Mouse (Mus musculus) Patski (cell line): ENCODE measurements at regions not wholly inside any gene's neighbourhood (a gene's known extent, or its start where the extent isn't known, plus 50 kb on each side); places are given as distances from the start of the nearest gene placed in this dataset.
A peak's percentile ranks its signal among the peaks of the same experiment; 100 is the strongest.
"Not testable (repeated sequence)": the region's sequence is repeated elsewhere in the genome, so short reads cannot be mapped to it uniquely, and the experiment has no call there.

Source experiments
- ATAC-seq: fragments of 100-300 bp; one replicate; pipeline ENCODE4 v1.8.0; 2021
- CTCF ChIA-PET: fragments of 350-600 bp; sonication (Branson Sonifier 250); formaldehyde crosslinking; loops from one replicate; lab custom pipeline; 2022; ENCODE audit warnings: inconsistent platforms; lab: Charles Lee
- POLR2A ChIA-PET: fragments of 350-600 bp; sonication (Branson Sonifier 250); formaldehyde crosslinking; loops from one replicate; lab custom pipeline; 2022; ENCODE audit warnings: antibody characterized with exemption, inconsistent platforms; lab: Charles Lee
- DNase-seq: peaks from one replicate; pipeline ENCODE4 v3.0.0-alpha.2; 2011; ENCODE audit warnings: low read depth, low spot score
- H3K27me3 ChIP-seq: fragments of 371-371 bp; one replicate; pipeline ENCODE4 v1.5.1; 2021
- CTCF ChIP-seq: fragments of 100-300 bp; IDR thresholded peaks from one replicate; pipeline ENCODE4 v1.5.1; 2021
- in situ Hi-C: fragments of 300-500 bp; cut with MboI; formaldehyde crosslinking; loops from 3 replicates; pipeline ENCODE4 v1.11.1; 2018; ENCODE audit warnings: low pct_unique_long_range_greater_than_20kb, mixed read lengths

DNA sequence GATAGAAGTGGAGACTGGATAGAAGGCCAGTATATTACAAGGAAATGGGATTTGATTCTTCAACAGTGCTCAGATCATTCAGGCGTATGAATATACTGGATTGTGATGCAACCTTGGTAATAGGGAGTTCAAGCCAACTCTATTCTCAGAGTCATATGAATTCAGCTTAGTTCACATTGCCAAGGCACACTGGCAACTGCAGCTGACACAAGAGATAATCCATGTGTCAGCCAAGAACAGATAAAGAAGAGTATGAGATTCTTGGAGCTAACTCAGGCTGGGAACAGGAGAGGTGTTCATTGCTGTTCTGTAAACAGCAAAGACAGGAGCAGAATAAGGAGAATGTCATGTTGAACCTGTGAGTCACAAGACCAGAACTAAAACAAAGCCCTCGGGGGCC, 163.3 kb upstream of the Akr1e1 start:
- ATAC-seq = no peak
- H3K27me3 ChIP-seq = no peaks in the 10 kb centered on the region
- in situ Hi-C loops = loop anchor here (5.0 to 10.0 kb wide), 7 partner anchors 100 to 1760 kb away; no protein-coding TSS in a partner anchor
- POLR2A ChIA-PET = interaction anchor here (0.6 kb wide), 2 partner anchors 955 to 1786 kb away, joined by 4 to 5 read pairs; no protein-coding TSS in a partner anchor
- CTCF ChIA-PET = interaction anchor here (1.7 kb wide), 1 partner anchor 104 kb away, joined by 5 read pairs; no protein-coding TSS in a partner anchor
- no peak for DNase-seq
- no peak for TF ChIP-seq CTCF

DNA sequence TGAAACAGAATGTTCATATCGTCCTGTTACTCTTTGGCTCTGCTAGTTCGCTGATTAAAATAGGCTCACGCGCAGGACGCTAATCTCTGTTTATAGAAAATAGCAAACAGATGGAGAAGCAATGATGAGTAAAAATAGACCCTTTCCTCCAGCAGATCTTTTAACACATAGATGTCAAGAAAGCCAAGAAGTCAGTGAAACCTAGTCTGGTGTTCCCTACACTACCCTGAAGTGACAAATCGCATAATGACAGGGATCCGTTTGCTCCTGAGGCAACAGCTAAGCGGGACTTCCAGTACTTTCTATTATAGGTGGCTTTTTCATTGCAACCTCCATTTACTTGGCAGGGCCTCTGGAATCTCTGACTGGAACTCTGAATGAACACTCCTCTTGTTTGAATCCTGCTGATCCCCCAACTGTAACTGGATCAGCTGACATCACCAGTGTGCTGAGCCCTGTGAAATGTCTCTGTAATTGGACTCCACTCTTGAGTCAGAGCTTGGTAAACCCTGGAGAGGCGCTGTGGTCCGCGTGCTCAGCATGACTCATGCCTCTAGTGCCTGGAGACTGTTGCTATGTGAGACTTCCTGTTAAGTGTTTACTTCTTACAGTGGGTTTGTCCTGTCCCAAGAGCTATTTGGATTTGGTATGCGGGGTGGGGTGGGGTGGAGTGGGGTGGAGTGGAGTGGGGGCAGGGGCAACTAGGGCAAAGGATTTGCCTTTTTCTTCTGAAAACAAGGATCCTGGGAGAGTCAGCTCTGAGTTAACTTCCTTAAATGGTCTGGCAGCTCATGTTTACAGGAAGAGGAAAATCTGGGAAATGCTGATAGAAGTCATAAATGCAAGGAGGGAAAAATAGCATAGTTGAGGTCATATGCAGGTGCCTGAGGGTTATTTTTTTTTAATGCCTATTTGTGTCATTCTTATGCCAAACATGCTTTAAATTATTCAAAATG, 162.4 kb upstream of the Akr1e1 start:
- ChIA-PET CTCF (interaction anchor here (1.7 kb wide), 1 partner anchor 103 kb away, joined by 5 read pairs; no protein-coding TSS in a partner anchor), POLR2A (interaction anchor here (0.6 kb wide), 2 partner anchors 956 to 1787 kb away, joined by 4 to 5 read pairs; no protein-coding TSS in a partner anchor)
- in situ Hi-C loops = loop anchor here (5.0 to 10.0 kb wide), 7 partner anchors 99 to 1761 kb away; no protein-coding TSS in a partner anchor
- H3K27me3 ChIP-seq = no peaks in the 10 kb centered on the region
- ATAC-seq = peak; percentile 100
- peak; percentile 97 for DNase-seq
- no peak for TF ChIP-seq CTCF

DNA sequence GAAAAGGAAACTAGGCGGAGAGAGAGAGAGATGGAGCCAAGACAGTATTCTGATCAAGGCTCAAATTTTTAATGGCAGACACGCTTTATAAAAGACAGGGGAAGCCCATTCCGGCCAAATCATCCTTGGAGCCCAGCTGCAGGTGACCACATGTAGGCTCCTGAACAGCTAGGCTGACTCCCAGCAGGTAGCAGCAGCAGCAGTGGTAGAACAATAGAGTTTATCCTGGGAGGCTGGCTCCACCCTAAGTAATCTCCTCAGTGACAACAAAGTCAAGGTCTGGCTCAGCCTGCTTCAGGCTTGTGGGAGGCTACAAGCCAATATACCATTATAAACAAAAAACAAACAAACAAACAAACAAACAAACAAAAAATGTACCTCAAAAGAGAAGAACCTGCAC, 151.0 kb upstream of the Akr1e1 start:
- TF ChIP-seq CTCF = no peak
- no peaks in the 10 kb centered on the region for H3K27me3 ChIP-seq
- DNase-seq (no peak), ATAC-seq (no peak)
- ChIA-PET POLR2A (no interaction called here), CTCF (no interaction called here)
- in situ Hi-C loops = no loop called here

DNA sequence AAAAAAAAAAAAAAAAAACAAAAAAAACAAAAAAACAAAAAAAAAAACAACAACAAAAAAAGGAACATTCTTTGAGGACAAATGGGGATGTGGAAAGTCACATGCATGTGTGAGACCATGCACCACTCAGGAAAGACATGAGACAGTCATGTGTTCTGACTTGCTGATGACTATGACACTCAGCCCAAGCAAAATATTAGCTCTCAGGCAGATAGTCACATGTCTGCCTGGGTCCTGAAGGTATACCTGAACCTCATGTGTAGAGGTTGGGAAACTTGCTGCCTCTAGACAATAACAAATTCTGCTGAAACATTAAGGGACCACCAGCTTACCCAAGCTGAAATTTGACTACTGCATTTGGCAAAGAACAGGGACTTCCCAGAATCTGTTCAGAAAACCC, 147.6 kb upstream of the Akr1e1 start:
- DNase-seq (no peak), ATAC-seq (no peak)
- in situ Hi-C loops = no loop called here
- H3K27me3 ChIP-seq = no peaks in the 10 kb centered on the region
- CTCF ChIA-PET = interaction anchor here (1.0 to 1.4 kb wide), 2 partner anchors 9 kb away, joined by 3 to 4 read pairs; no protein-coding TSS in a partner anchor
- TF ChIP-seq CTCF = no peak
- POLR2A ChIA-PET = no interaction called here

DNA sequence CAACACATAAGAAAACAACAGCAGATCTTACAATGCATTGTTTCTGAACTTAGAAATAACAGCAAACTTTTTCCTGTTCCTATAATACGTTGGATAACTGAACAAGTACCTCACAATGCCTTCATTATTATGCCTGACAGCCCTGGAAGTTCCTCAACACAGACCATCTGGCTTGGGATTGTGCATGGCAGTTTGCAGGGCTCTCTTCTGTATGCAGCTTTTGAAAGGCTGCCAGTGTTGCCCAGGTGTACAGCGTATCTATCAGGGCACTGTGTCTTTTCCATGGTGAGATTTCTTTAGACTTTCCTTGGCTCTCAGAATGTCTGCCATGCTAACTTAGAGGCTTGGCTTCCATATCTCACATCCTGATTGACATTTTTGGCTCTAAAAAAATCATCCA, 134.0 kb upstream of the Akr1e1 start:
- no peaks in the 10 kb centered on the region for H3K27me3 ChIP-seq
- in situ Hi-C loops = no loop called here
- DNase-seq (no peak), ATAC-seq (no peak)
- POLR2A ChIA-PET = no interaction called here
- CTCF ChIA-PET = no interaction called here
- no peak for TF ChIP-seq CTCF

DNA sequence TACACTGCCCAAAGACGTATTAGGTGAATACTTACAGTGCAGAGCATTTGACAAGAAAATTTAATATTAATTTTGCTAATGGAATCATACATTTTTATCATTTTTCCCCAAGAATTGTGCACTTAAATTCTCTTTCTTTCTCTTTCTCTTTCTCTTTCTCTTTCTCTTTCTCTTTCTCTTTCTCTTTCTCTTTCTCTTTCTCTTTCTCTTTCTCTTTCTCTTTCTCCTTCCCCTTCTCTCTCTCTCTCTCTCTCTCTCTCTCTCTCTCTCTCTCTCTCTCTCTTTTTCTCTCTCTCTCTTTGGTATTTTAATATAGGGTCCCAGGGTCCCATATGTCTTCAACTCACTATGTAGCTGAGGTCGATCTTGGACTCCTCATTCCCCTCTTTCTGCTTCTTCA, 107.3 kb upstream of the Akr1e1 start:
- POLR2A ChIA-PET, H3K27me3 ChIP-seq, ATAC-seq, CTCF ChIA-PET, in situ Hi-C loops, DNase-seq: not testable (repeated sequence)

DNA sequence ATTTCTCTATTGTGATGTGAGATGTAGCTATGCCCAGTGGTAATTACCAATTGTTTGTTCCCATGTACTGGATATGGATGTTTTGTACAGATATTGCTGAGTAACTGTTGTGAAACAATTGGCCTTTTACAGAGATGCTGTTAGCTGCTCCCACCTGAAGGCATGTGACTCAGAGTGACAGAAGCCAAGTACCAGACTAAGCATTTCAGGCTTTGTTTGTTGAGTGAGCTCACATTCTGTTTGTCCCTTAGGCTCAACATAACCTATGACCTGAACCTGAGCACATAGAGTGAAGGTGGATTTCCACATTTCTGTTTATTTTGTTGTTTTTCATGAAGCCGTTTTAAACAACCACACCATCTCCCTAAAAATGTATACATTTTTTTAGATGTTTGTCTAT, 105.8 kb upstream of the Akr1e1 start:
- ChIA-PET CTCF (no interaction called here), POLR2A (no interaction called here)
- no peak for TF ChIP-seq CTCF
- no peaks in the 10 kb centered on the region for H3K27me3 ChIP-seq
- in situ Hi-C loops = no loop called here
- ATAC-seq (no peak), DNase-seq (no peak)

DNA sequence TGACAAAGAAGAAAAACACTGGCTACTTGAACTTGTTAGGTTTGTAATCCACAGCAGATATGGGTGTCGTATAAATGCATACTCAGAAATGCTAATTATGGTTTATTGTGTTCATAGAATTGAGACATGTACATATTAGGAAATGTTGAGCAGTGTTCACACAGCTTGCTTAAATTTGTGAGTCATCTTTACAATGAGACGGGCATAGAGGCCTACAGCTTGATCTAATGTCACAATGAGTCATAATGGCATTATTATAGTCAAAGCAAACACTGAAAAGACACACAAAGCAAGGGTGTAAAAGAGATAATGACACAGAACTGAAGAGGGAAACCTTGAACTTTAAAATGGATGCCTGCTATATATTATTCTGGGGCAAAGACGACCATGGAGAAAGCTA, 103.7 kb upstream of the Akr1e1 start:
- no peak for TF ChIP-seq CTCF
- H3K27me3 ChIP-seq = no peaks in the 10 kb centered on the region
- ChIA-PET CTCF (interaction anchor here (0.8 kb wide), 1 partner anchor 8 kb away, joined by 3 read pairs; no protein-coding TSS in a partner anchor), POLR2A (no interaction called here)
- ATAC-seq (no peak), DNase-seq (no peak)
- in situ Hi-C loops = no loop called here

DNA sequence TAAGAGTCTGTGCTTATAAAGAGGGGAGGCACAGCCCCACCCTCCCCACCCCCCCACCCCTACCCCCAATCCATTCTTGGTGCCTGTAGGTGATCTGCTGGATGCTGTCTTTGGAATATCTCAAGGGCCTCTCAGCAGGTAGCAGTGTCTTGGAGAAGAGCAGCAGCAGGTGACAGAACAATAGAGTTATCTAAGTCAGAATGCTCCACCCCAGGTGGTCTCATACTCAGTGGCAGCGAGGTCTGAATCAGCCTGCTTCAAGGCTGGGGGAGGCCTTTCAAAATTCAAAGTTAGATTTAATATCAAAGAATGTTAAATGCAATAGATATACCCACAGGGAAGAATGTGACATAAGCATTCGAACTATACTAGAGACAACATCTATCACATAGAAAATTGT, 90.6 kb upstream of the Akr1e1 start:
- DNase-seq, in situ Hi-C loops, H3K27me3 ChIP-seq, ATAC-seq, CTCF ChIA-PET, POLR2A ChIA-PET: not testable (repeated sequence)

DNA sequence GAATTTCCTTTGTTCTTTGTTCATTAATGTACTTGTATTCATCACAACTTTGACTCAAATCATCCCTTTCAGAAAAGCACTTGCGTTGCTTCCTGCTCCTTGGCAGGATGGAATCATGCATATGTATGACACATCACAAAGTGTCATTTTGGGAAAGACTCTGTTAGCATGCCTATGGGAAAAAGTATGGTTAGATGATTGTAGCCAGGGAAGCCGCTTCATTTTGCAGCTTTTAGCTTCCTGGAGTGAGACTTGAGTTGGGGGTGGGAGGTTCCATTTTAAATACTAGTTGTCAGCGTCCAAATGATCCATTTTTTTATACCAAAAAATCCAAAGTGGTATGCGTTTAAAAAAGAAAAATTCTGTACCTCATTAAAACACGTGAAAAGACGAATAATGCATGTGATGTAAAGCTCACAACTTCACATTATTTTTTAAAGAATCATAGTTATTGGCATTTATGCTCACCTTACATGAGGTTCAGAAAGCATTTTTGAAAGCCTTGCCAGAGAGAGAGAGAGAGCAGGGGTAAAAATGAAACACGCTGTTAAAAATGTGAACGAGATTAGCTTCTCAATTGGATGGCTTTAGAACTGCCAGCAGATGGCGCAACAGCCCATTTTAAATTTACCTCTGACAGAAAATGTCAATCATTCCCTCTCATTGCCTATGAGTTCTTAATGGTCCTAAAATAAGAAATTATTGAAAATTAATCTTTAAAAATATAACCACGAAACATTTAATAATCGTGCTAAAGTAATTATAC, 57.6 kb upstream of the Akr1e1 start:
- POLR2A ChIA-PET = interaction anchor here (0.5 kb wide), 1 partner anchor 60 kb away, joined by 3 read pairs; no protein-coding TSS in a partner anchor
- no peak for DNase-seq
- CTCF ChIA-PET = interaction anchor here (0.7 to 1.9 kb wide), 4 partner anchors 1525 to 1869 kb away, joined by 3 to 6 read pairs (median 4); no protein-coding TSS in a partner anchor
- no peak for ATAC-seq
- in situ Hi-C loops = loop anchor here (5.0 to 25.0 kb wide), 5 partner anchors 1196 to 1866 kb away; partner anchors contain the start of gene Klf6
- TF ChIP-seq CTCF = peak; percentile 68
- H3K27me3 ChIP-seq = no peaks in the 10 kb centered on the region
